Mouse (Mus musculus) stomach, embryonic 16.5 days (tissue): ENCODE measurements around the gene Comt. TPM values are rescaled to one million over a fixed set of nuclear protein-coding genes. Genes with fewer than 3 reads are reported as not detected.

Experiments used
- ATAC-seq: fragments of 200-750 bp; cut with Nextera tagmentation; 2 replicates; pipeline ENCODE4 v1.8.0; 2017; ENCODE audit warnings: moderate number of reproducible peaks, moderate TSS enrichment; ENCODE audit not compliant: insufficient read depth, low FRiP score
- H3K27ac ChIP-seq: fragments of 300-500 bp; sonication (generic); 2 replicates; pipeline ENCODE4 v1.5.1; 2014; ENCODE audit warnings: low read length
- H3K27me3 ChIP-seq: fragments of 300-500 bp; sonication (generic); 2 replicates; pipeline ENCODE4 v1.6.1; 2014; ENCODE audit warnings: low read length, control low read depth, mixed read lengths; ENCODE audit not compliant: control insufficient read depth, insufficient read depth
- H3K36me3 ChIP-seq: fragments of 300-500 bp; sonication (generic); 2 replicates; pipeline ENCODE4 v1.6.1; 2014; ENCODE audit warnings: low read length; ENCODE audit not compliant: control insufficient read depth, insufficient read depth
- H3K4me1 ChIP-seq: fragments of 300-500 bp; sonication (generic); 2 replicates; pipeline ENCODE4 v1.6.1; 2014; ENCODE audit warnings: low read length, control low read depth, mixed read lengths; ENCODE audit not compliant: control insufficient read depth, insufficient read depth
- H3K4me2 ChIP-seq: fragments of 300-500 bp; sonication (generic); 2 replicates; pipeline ENCODE4 v1.6.1; 2014; ENCODE audit warnings: low read depth, low read length, mixed read lengths
- H3K4me3 ChIP-seq: fragments of 300-500 bp; sonication (generic); replicated peaks from 2 replicates; pipeline ENCODE4 v1.5.1; 2014; ENCODE audit warnings: mild to moderate bottlenecking, low read length
- H3K9ac ChIP-seq: fragments of 300-500 bp; sonication (generic); 2 replicates; pipeline ENCODE4 v1.6.1; 2014; ENCODE audit warnings: low read length
- H3K9me3 ChIP-seq: fragments of 300-500 bp; sonication (generic); replicated peaks from 2 replicates; pipeline ENCODE4 v1.6.1; 2016; ENCODE audit warnings: low read length, control low read depth; ENCODE audit not compliant: control insufficient read depth
- WGBS: fragments of 180-500 bp; shearing (Covaris S2); extraction: QIAGEN DNeasy Blood & Tissue Kit; methylation state at CpG from one replicate; pipeline ENCODE4 v1.1.7; 2014; 5-methylcytosine and 5-hydroxymethylcytosine counted together
- polyA plus RNA-seq: library from polyadenylated mRNA; unstranded; fragments of >200 nt; fragmentation: Nextera tagmentation; extraction: Ambion mirVana; gene quantifications from 2 replicates; pipeline ENCODE4 v1.2.1, GENCODE M21; 2015

Gene Comt
- polyA plus RNA-seq, 1 experiment from 2014 or later = 105 TPM

- ATAC-seq = no peak
- no peak overlapping the region for H3K9ac ChIP-seq
- no peaks in the 10 kb centered on the region for H3K27me3 ChIP-seq
- 0 out of 2 replicates have a peak, but pooled peaks cover 11% of the 10 kb centered on the region for H3K36me3 ChIP-seq
- WGBS = 75% methylated on average over 4 of the region's 4 CpGs
- H3K4me2 ChIP-seq = no peak overlapping the region
- no peak overlapping the region for H3K4me3 ChIP-seq
- no peak overlapping the region for H3K27ac ChIP-seq
- peaks cover 4% of the 10 kb centered on the region; the same call in 1 of the 2 replicates for H3K4me1 ChIP-seq
- no peaks in the 10 kb centered on the region for H3K9me3 ChIP-seq
Measured at GRCm38 (mm10) chr16:18409776-18410175, 16.9 kb downstream of the Comt start.

- Histone ChIP-seq H3K27me3 (no peaks in the 10 kb centered on the region), H3K4me3 (no peak overlapping the region), H3K9me3 (no peaks in the 10 kb centered on the region), H3K27ac (no peak overlapping the region), H3K36me3 (0 out of 2 replicates have a peak, but pooled peaks cover 15% of the 10 kb centered on the region), H3K9ac (no peak overlapping the region), H3K4me1 (peaks cover 4% of the 10 kb centered on the region; the same call in 1 of the 2 replicates), H3K4me2 (no peak overlapping the region)
- WGBS = 61% methylated on average over 7 of the region's 7 CpGs
- ATAC-seq = no peak
Measured at GRCm38 (mm10) chr16:18407912-18408311, 18.7 kb downstream of the Comt start.

- no peak overlapping the region for H3K27ac ChIP-seq
- peak; percentile 48; the same call in 1 of the 2 replicates for ATAC-seq
- 14% methylated on average over 2 of the region's 2 CpGs for WGBS
Measured at GRCm38 (mm10) chr16:18406293-18406692, 20.4 kb downstream of the Comt start.

GRCm38 (mm10) chr16:18405876-18406275 lies 20.8 kb downstream of the Comt start:
- 0 out of 2 replicates have a peak overlapping the region, but pooled peaks have one; percentile 24 for H3K9ac ChIP-seq
- no peaks in the 10 kb centered on the region for H3K27me3 ChIP-seq
- no peak overlapping the region for H3K4me2 ChIP-seq
- no peaks in the 10 kb centered on the region for H3K9me3 ChIP-seq
- no peak overlapping the region for H3K4me3 ChIP-seq
- H3K27ac ChIP-seq = no peak overlapping the region
- ATAC-seq = no peak
- H3K4me1 ChIP-seq = peaks cover 4% of the 10 kb centered on the region; the same call in 1 of the 2 replicates
- H3K36me3 ChIP-seq = 0 out of 2 replicates have a peak, but pooled peaks cover 8% of the 10 kb centered on the region
- 70% methylated on average over 2 of the region's 2 CpGs for WGBS

More at GRCm38 (mm10) chr16:18406293-18406692, 20.4 kb downstream of the Comt start:
- H3K4me1 ChIP-seq = peaks cover 4% of the 10 kb centered on the region; the same call in 1 of the 2 replicates
- no peak overlapping the region for H3K4me2 ChIP-seq
- H3K9me3 ChIP-seq = no peaks in the 10 kb centered on the region
- H3K4me3 ChIP-seq = no peak overlapping the region
- no peak overlapping the region for H3K9ac ChIP-seq
- no peaks in the 10 kb centered on the region for H3K27me3 ChIP-seq
- 0 out of 2 replicates have a peak, but pooled peaks cover 8% of the 10 kb centered on the region for H3K36me3 ChIP-seq

GRCm38 (mm10) chr16:18405091-18405854 lies 21.4 kb downstream of the Comt start:
- H3K27ac ChIP-seq = no peak overlapping the region
- ATAC-seq = no peak
- H3K36me3 ChIP-seq = 0 out of 2 replicates have a peak, but pooled peaks cover 8% of the 10 kb centered on the region
- H3K4me3 ChIP-seq = no peak overlapping the region
- H3K9me3 ChIP-seq = no peaks in the 10 kb centered on the region
- H3K4me2 ChIP-seq = no peak overlapping the region
- H3K9ac ChIP-seq = no peak overlapping the region
- no peaks in the 10 kb centered on the region for H3K27me3 ChIP-seq
- peaks cover 5% of the 10 kb centered on the region; the same call in 1 of the 2 replicates for H3K4me1 ChIP-seq
- WGBS = 75% methylated on average over 13 of the region's 13 CpGs

- H3K27me3 ChIP-seq = no peaks in the 10 kb centered on the region
- ATAC-seq = no peak
- H3K9me3 ChIP-seq = no peaks in the 10 kb centered on the region
- H3K4me1 ChIP-seq = peaks cover 7% of the 10 kb centered on the region; the same call in 1 of the 2 replicates
- 91% methylated on average over 12 of the region's 12 CpGs for WGBS
- no peak overlapping the region for H3K27ac ChIP-seq
- no peak overlapping the region for H3K4me2 ChIP-seq
- H3K9ac ChIP-seq = no peak overlapping the region
- no peak overlapping the region for H3K4me3 ChIP-seq
- H3K36me3 ChIP-seq = 0 out of 2 replicates have a peak, but pooled peaks cover 8% of the 10 kb centered on the region
Measured at GRCm38 (mm10) chr16:18403285-18403684, 23.4 kb downstream of the Comt start.

GRCm38 (mm10) chr16:18400472-18401216 lies 26.0 kb downstream of the Comt start:
- peak; percentile 51 for ATAC-seq
- Histone ChIP-seq H3K4me2 (no peak overlapping the region), H3K27me3 (no peaks in the 10 kb centered on the region), H3K36me3 (0 out of 2 replicates have a peak, but pooled peaks cover 8% of the 10 kb centered on the region), H3K9ac (no peak overlapping the region), H3K9me3 (no peaks in the 10 kb centered on the region), H3K27ac (no peak overlapping the region), H3K4me3 (no peak overlapping the region), H3K4me1 (peaks cover 20% of the 10 kb centered on the region)
- 38% methylated on average over 7 of the region's 7 CpGs for WGBS

GRCm38 (mm10) chr16:18400028-18400427 lies 26.6 kb downstream of the Comt start:
- Histone ChIP-seq H3K9me3 (no peaks in the 10 kb centered on the region), H3K4me3 (no peak overlapping the region), H3K27me3 (no peaks in the 10 kb centered on the region), H3K36me3 (0 out of 2 replicates have a peak, but pooled peaks cover 8% of the 10 kb centered on the region), H3K27ac (no peak overlapping the region), H3K4me1 (peaks cover 22% of the 10 kb centered on the region), H3K9ac (no peak overlapping the region), H3K4me2 (no peak overlapping the region)
- WGBS = 66% methylated on average over 9 of the region's 9 CpGs
- ATAC-seq = no peak
